Mouse (Mus musculus): Measurements from ENCODE around the gene Wipf1.

Gene Wipf1

GRCm38 (mm10) chr2:73540450-73541162 lies 11.1 kb upstream of the Wipf1 start:
- no peak for DNase-seq (ENCODE audit: low spot score)

DNA sequence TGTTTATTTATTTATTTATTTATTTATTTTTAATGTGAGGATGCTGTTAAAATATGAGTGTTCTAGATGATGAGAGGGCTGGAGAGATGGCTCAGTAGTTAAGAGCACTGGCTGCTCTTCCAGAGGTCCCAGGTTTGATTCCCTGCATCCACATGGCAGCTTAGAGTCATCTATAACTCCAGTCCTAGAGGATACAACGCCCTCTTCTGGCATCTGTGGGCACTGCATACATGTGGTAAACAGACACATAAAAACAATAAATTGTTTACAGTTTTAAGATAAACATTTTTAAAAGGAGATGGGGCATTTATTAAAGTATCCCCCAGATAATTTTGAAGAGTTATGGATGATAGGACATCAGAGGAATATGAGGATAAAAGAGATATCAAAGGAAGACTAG lies 10.2 kb upstream of the Wipf1 start:
- DNase-seq (ENCODE audit: low spot score), result no peak

GRCm38 (mm10) chr2:73539141-73539540 lies 9.6 kb upstream of the Wipf1 start:
- DNase-seq (ENCODE audit: low spot score), result no peak

GRCm38 (mm10) chr2:73538590-73538989 lies 9.1 kb upstream of the Wipf1 start:
- DNase-seq (ENCODE audit: low spot score), result no peak

GRCm38 (mm10) chr2:73536091-73536783 lies 6.7 kb upstream of the Wipf1 start:
- no peak for DNase-seq (ENCODE audit: low spot score)

- DNase-seq (ENCODE audit: low spot score), result no peak
Measured at GRCm38 (mm10) chr2:73534720-73535119, 5.2 kb upstream of the Wipf1 start.

- DNase-seq (ENCODE audit: low spot score), result no peak
Measured at GRCm38 (mm10) chr2:73530487-73530886, 953 bp upstream of the Wipf1 start.

DNA sequence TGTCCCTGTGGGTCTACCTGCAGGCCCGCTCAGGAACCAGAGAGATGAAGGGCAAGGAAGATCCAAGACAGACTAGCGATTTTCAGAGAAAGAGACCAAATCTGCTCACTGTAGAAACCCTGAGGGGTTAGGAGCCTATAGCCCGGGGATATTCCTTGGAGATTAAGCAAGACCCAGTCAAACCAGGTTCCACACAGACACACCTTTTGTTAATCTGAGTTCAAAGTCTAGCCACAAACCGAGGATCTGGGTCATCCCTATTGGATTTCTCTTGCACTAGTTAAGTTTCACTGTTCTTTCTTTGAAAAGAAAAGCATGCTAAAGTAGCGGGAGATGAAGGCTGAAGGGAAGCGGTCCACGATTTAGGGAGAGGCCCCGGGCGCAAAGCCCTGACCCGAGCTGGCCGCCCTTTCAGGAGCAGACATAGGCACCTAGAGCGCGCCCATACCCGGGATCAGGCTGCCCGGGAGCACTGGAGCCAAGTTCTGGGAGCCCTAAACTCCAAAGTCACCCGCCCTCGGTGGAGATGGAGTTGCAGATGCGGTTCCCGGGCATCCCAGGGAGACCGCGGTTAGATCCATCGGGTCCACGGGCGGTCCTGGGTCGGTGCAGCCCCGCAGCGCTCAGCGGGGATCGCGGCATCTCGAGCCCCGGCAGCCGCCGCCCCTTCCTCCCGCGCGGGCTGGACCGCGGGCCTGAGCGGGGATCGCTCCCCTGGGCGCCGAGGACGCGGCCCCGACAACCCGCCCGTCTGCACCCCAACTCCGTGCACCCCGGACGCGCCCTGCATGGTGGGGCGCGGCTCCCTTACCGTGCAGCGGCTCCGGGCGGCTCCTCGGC lies 798 bp downstream of the Wipf1 start:
- peak; percentile 39 for DNase-seq (ENCODE audit: low spot score)

DNA sequence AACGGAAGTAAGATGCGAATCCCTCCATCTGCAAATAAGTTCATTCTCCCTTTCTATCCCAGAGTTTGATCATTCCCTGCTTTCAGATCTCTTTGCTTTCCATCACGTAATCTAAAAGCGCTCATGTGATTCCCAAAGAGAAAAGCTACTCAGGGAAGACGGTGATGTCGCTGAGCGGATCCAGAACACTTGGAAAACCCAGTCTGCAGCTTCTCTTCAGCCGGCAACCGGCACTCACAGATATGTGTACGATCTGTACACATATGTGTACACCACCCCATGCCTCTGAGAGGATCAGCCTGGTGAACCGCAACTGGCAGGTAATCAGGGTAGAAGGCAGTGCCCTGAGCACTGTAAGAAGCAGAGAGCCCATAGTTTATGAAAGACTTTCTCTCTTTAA lies 1.6 kb downstream of the Wipf1 start:
- no peak for DNase-seq (ENCODE audit: low spot score)

DNA sequence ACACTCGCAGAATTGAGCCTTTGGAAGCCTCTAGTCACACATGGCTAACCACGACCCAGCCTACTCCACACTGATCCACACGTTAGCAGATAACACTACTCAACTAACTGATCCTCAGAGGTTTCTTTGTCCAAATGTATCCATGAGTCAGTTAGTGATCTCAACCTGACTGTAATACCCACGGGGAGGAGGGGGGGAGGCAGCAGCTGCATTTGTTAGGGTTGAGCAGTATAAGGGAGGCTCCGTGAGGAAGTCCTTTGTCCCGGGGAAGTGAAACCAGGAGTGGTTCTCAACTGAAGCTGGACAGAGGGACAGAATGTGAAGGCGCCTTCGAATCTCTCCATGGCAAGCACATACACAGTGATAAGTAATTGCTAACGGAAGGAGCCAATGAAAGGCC lies 2.8 kb downstream of the Wipf1 start:
- DNase-seq (ENCODE audit: low spot score), result no peak

- DNase-seq (ENCODE audit: low spot score), result no peak
Measured at GRCm38 (mm10) chr2:73522891-73523290, 6.6 kb downstream of the Wipf1 start.

DNA sequence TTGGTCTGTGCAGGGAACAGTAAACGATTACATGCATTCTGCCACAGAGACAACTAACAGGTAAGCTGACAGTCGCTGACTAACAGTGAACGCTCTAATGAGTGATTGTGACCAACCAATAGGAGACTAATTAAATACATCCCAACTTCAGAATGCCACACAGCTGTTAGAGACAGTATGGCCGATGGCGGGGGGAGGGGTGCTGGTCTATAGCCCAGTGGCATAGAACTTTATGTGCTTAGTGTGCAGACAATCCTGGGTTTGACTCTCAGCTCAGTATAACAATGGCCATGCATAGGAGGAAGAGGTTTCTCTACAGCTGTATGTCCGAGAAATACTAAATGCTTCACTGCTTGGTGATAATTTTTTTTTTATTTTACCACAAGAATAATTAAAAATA lies 7.2 kb downstream of the Wipf1 start:
- no peak for DNase-seq (ENCODE audit: low spot score)

DNA sequence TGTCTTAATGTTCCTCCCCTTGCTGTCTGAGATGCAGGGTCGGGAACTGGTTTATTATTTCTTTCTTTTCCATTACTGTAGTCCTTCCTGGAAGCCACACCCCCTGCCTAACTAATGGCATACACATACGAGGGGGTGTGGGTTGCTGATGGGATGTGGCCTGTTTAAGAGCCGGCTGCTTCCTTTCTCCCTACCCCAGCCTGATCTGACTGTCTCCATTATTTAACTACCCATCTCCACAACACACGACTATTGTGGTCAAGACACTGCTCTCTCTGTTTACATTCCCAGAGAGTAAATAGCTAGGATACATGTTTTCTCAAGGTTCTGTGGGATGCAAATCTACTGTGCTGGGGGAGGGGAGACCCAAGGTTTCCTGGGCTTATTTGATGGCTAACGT lies 7.8 kb downstream of the Wipf1 start:
- no peak for DNase-seq (ENCODE audit: low spot score)

DNA sequence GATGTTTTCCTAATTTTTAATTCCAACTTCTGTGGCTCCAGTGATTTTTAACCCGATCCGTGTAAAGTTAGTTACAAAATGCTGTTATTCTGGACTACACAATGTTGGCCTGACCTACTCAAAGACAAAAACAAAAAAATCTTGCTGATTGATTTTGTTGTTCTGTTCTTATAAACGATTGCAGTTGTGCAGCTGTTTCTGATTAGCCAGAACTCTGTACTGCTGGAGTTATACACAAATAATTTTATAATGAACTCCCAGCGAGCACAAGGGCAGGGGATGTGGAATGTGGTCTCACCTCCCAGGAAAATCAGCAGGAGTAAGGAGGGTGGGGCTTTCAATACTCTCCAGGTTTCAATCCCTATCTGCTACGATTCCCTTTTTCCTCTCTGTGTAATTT lies 10.6 kb downstream of the Wipf1 start:
- DNase-seq (ENCODE audit: low spot score), result no peak

DNA sequence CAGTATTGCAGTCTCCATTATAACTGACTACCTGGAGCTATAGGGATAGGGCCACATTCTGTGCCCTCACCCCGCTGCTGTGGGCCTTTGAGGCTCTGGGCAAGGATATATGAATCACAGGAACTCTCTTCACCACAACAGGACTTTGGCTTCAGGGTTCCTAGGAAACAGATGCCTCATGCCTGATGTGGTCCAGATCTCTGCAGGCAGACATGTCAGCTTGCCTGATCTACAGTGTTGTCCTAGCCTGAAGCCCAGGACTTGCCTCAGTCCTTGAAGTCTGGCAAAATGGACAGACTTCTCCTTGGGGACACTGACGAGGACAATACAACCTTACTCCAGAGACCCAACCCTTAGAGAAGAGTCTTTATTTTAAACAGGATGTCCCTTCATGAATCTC lies 11.2 kb downstream of the Wipf1 start:
- no peak for DNase-seq (ENCODE audit: low spot score)

DNA sequence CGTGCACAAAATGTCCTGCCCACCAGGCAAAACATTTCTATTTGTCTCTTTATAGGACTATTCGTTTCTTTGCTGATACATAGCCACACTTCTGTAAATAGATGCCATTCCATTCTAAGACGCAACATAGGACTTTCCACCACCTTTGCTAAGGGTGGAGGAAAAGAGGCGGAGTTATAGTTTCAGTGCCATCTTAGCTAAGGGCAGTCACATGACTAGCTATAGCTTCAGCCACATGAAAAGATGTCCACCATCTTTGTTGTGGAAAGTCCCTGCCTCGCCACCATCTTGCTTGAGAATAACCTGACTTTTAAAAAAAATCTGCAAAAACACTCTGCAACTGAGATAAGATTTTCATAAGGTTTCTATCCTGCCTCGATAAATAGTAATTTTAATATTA lies 15.4 kb downstream of the Wipf1 start:
- no peak for DNase-seq (ENCODE audit: low spot score)

DNA sequence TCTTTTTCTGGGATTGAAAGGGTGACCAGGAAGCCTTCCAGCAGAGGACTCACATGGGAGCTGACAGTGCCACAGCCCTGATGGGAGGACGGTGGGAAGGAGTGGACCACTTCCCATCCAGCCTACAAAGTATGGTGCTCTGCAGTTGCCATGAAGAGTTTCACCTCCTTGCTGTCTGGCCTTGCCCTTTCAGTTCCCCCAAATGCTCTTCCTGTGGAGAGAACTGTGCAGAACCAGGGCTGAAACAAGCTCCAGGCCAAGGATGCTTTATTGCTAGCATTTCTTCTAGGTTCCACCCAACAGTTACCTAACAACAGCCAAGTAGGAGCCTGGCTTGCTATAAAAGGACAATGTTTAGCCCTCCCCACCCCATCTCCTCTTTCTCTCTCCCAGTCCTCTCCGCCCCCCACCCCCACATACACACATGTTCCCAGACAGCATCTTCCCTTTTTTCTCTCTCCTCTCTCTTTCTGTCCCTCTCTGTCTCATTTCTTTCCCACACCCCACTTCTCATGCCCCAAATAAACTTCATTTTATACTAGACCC lies 16.3 kb downstream of the Wipf1 start:
- no peak for DNase-seq (ENCODE audit: low spot score)

- DNase-seq (ENCODE audit: low spot score), result no peak
Measured at GRCm38 (mm10) chr2:73512044-73512443, 17.5 kb downstream of the Wipf1 start.

DNA sequence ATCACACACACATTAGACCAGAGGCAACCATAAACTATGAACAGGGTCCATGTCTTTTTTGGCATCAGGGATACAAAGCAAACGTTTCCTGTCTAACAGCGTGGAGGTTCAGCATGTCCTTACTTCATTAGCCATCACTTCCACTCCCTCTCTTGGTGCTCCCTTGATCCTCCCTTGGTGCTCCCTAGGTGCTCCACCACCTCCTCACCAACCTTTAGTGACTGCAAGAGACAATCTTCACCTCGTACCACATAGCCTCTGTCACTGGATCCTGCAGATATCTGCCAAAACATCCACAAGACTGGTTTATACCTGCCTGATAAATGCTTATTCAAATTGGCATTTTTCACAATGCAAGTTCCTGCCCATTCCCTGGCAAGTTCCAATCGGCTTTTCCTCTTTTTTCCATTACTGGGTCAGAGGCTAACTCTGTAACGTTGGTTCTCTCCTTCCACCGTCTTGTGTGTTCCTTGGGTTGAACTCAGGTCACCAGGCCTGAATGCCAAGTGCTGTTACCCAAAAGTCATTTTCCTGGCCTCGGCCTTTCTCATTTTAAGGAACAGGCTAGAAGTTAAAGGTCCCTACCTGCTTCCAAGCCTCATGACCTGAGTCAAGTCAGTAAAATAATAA lies 18.7 kb downstream of the Wipf1 start:
- DNase-seq (ENCODE audit: low spot score), result no peak

DNA sequence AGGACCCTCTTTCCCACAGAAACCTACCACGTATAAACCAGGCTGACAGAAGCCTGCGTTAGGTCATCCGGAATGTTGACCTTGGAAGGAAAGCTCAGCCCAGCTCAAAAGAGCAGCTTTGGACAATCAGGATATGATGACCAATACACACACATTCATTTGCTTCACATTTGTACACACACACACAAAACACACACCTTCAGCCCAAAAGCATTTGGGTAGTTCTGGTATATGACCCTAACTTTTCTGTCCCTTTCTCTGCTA lies 19.6 kb downstream of the Wipf1 start:
- no peak for DNase-seq (ENCODE audit: low spot score)

DNA sequence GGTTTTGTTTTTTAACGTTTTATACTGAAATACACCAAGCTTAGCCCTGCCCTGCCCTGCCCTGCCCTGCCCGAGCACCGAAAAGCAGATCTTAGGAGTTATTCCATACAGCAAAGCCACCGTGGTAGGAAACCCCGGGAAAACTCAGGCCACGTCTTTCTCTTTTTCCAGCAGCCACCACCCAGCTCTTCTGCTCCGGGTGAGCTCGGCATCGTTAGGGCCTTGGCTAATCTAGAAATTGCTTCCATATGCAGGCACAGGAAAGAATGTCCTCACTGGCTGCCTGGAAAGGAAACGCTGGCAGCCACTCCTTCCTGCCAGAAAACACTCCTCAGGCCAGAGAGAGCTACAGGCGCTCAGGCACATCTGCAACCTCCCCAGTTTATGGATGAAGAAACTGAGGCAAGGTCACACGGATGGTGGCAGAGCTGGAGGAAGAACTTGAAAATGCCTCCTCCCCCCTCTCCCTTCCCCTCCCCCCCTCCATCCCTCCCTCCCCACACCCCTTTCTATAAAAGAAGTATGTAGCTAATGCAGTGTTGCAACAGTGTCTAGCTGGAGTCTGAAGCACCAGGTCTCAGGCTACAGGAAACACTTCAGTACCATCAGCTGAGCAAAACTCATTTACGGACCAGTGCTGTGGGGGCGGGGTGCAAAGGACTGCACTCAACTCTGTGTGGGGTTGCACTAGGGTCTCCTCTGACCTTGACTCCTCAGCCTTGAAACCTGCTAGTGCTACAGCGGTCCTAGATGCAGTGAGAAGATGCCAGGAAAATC lies 20.1 kb downstream of the Wipf1 start:
- no peak for DNase-seq (ENCODE audit: low spot score)

DNA sequence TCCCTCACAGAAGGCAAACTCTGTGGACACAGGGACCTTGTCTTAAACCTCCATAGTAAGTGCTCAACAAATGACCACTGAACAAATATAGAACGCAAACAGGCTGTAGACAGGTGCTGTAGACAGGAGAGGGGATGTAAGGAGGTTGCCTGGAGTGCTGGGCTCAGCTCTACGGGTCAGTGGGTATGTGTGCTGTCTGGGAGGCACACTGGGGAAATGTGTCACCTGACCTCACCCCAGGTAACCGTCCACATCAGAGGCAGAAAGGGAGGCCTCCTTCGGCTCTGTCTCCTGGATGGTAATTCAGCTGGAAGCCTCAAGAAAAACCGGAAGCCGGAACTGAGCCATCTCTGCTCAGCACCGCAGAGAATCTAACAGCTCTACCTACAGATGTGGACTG lies 21.6 kb downstream of the Wipf1 start:
- no peak for DNase-seq (ENCODE audit: low spot score)

All from ovary, postnatal 10 days (tissue).